Mouse (Mus musculus): ENCODE data around the gene 1700029J07Rik. TPM values are rescaled to one million over a fixed set of nuclear protein-coding genes. Genes with fewer than 3 reads are reported as not detected.

The 1700029J07Rik gene
- polyA plus RNA-seq, 1 experiment from 2014 or later: 0.40 TPM

DNA sequence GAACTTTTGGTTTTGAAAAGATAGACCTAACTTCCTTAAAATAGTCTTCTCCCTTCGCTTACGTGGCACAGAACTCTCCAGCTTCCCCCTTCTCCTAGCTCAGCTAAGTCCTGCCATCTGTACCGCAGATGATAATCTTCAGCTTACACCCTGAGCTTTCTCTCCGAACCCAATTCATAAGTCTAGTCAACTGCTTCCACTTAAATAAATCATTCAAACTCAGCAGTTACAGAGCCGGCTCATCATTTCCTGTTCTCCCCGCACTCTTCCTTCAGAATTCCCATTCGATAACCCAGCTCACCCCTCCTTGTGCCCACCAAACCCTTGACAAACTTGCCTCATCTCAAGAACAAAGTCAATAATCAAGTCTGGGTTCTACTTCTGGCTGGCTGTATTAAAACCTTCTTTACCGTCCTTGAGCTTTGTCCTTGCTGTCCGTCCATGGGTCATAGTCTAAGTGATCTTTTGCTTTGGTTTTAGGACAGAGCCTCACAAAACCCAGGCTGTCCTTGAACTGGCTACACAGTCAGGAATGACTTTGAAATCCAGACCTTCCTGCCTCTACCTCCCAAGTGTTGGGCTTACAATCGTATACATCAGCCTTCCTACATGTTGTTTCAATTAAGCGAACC lies 901 bp upstream of the 1700029J07Rik start:
- Histone ChIP-seq H3K36me3 (ENCODE audit: control insufficient read depth, insufficient read depth) (peaks cover 8% of the 10 kb centered on the region; the same call in 1 of the 2 replicates), H3K4me2 (ENCODE audit: low read depth, low read length) (peak overlapping the region; percentile 70), H3K27me3 (ENCODE audit: control insufficient read depth, insufficient read depth, low read depth, low read length) (no peaks in the 10 kb centered on the region), H3K9me3 (replicated peaks; ENCODE audit: control insufficient read depth, low read length) (peaks cover 1% of the 10 kb centered on the region; the same call in 1 of the 2 replicates), H3K9ac (ENCODE audit: low read depth, low read length) (peak overlapping the region; percentile 64), H3K27ac (ENCODE audit: low read length) (no peak overlapping the region), H3K4me1 (ENCODE audit: control insufficient read depth, low read depth, low read length) (peaks cover 9% of the 10 kb centered on the region; the same call in 1 of the 2 replicates), H3K4me3 (ENCODE audit: low read depth, low read length) (peak overlapping the region; percentile 72)
- peak; percentile 12 for ATAC-seq (ENCODE audit: low read depth)
- WGBS (ENCODE audit: insufficient replicate concordance): 38% methylated on average over 11 of the region's 11 CpGs

DNA sequence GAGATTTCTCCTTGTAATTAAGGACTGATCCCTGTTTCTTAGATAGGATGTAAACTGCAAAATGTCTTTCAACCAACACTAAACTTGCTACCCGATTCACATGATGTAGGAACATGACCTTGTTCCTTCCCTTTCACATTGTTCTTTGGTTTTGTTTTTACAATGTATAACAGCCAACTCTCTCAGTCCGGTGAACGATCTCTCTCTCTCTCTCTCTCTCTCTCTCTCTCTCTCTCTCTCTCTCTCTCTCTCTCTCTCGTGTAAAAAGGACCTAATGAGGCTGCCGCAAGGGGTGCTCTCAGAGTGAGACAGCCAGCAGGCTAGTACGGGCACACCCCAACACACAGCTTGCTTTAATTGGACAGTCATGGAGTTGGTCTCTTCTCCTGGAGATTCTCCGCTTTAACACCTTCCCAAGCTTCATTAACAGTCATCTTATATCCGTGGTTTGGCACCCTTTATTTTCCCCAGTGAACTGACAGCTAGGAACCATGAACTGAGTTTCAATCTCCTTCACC lies 1.0 kb downstream of the 1700029J07Rik start:
- Histone ChIP-seq H3K9ac (ENCODE audit: low read depth, low read length) (no peak overlapping the region), H3K4me3 (ENCODE audit: low read depth, low read length) (no peak overlapping the region; the same call in 1 of the 2 replicates), H3K4me1 (ENCODE audit: control insufficient read depth, low read depth, low read length) (peaks cover 9% of the 10 kb centered on the region; the same call in 1 of the 2 replicates), H3K27me3 (ENCODE audit: control insufficient read depth, insufficient read depth, low read depth, low read length) (no peaks in the 10 kb centered on the region), H3K36me3 (ENCODE audit: control insufficient read depth, insufficient read depth) (peaks cover 7% of the 10 kb centered on the region; the same call in 1 of the 2 replicates), H3K27ac (ENCODE audit: low read length) (no peak overlapping the region), H3K9me3 (replicated peaks; ENCODE audit: control insufficient read depth, low read length) (peaks cover 2% of the 10 kb centered on the region; the same call in 1 of the 2 replicates), H3K4me2 (ENCODE audit: low read depth, low read length) (no peak overlapping the region; the same call in 1 of the 2 replicates)
- WGBS (ENCODE audit: insufficient replicate concordance): 72% methylated on average over 8 of the region's 8 CpGs
- no peak for ATAC-seq (ENCODE audit: low read depth)

DNA sequence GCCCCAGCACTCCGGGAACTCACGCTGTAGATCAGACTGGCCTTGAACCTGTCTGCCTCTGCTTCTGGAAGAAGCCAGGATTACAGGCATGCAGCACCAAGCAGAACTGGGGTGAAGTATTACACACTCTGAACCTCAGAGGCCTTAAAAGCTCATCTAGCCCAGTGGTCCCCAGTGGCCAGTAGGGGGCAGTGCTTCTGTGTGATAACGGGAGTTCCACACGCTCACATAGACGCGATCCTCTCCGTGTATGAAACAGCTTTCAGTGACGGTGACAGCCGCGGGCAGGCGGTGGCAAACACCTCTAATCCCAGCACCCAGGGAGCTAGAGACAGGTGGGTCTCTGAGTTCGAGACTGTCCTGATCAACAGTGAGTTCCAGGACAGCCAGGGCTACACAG lies 4.2 kb downstream of the 1700029J07Rik start:
- Histone ChIP-seq H3K27me3 (ENCODE audit: control insufficient read depth, insufficient read depth, low read depth, low read length) (no peaks in the 10 kb centered on the region), H3K36me3 (ENCODE audit: control insufficient read depth, insufficient read depth) (no peaks in the 10 kb centered on the region), H3K4me3 (ENCODE audit: low read depth, low read length) (no peak overlapping the region), H3K4me1 (ENCODE audit: control insufficient read depth, low read depth, low read length) (peaks cover 4% of the 10 kb centered on the region; the same call in 1 of the 2 replicates), H3K9ac (ENCODE audit: low read depth, low read length) (no peak overlapping the region), H3K4me2 (ENCODE audit: low read depth, low read length) (no peak overlapping the region), H3K27ac (ENCODE audit: low read length) (no peak overlapping the region), H3K9me3 (replicated peaks; ENCODE audit: control insufficient read depth, low read length) (peaks cover 2% of the 10 kb centered on the region; the same call in 1 of the 2 replicates)
- no peak for ATAC-seq (ENCODE audit: low read depth)
- 89% methylated on average over 12 of the region's 12 CpGs for WGBS (ENCODE audit: insufficient replicate concordance)

DNA sequence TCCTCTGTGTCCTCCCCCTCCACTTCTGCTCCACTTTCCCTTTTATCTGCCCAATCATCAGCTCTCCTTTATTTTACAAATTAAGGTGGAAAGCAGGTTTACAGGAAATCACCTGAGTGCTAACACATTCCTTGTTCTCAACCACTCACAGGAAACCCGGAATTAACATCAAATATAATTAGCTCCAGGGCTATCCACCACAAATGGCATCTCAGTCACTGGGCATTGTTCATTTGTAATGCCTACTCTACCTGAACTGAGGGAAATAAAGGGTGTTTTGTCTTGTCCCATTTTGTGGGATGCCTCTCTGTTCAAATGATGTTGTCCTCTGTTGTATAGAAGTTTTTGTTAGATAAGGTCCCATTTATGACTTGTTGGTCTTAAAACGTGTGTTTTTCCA lies 24.4 kb downstream of the 1700029J07Rik start:
- no peak overlapping the region for H3K4me3 ChIP-seq (ENCODE audit: low read depth, low read length)
- H3K36me3 ChIP-seq (ENCODE audit: control insufficient read depth, insufficient read depth): no peaks in the 10 kb centered on the region
- no peak for ATAC-seq (ENCODE audit: low read depth)
- no peaks in the 10 kb centered on the region for H3K27me3 ChIP-seq (ENCODE audit: control insufficient read depth, insufficient read depth, low read depth, low read length)
- H3K9me3 ChIP-seq (replicated peaks; ENCODE audit: control insufficient read depth, low read length): no peaks in the 10 kb centered on the region
- WGBS (ENCODE audit: insufficient replicate concordance): 42% methylated on average over 2 of the region's 2 CpGs
- H3K9ac ChIP-seq (ENCODE audit: low read depth, low read length): no peak overlapping the region
- H3K27ac ChIP-seq (ENCODE audit: low read length): no peak overlapping the region
- no peaks in the 10 kb centered on the region for H3K4me1 ChIP-seq (ENCODE audit: control insufficient read depth, low read depth, low read length)
- H3K4me2 ChIP-seq (ENCODE audit: low read depth, low read length): no peak overlapping the region

DNA sequence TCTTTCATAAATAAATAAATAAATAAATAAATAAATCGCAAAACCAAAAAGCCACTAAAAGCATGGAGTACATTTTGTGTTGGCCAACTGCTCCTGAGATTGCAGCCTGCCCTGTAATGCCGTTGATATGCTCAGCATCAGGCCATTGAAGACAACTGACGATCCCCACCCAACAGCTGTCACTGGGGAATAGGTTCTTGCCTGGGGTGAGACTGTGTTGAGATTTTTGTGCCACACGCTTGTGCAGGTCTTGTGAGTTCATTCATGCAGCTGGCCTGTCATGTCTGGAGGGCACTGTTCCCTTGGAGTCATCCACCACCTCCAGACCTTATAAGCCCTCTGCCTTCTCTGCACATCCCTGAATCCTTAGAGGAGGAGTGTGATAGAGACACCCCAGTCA lies 28.8 kb downstream of the 1700029J07Rik start:
- H3K9ac ChIP-seq (ENCODE audit: low read depth, low read length): no peak overlapping the region
- no peak overlapping the region for H3K4me2 ChIP-seq (ENCODE audit: low read depth, low read length)
- no peaks in the 10 kb centered on the region for H3K4me1 ChIP-seq (ENCODE audit: control insufficient read depth, low read depth, low read length)
- H3K4me3 ChIP-seq (ENCODE audit: low read depth, low read length): no peak overlapping the region
- no peaks in the 10 kb centered on the region for H3K9me3 ChIP-seq (replicated peaks; ENCODE audit: control insufficient read depth, low read length)
- H3K27ac ChIP-seq (ENCODE audit: low read length): no peak overlapping the region
- no peak for ATAC-seq (ENCODE audit: low read depth)
- WGBS (ENCODE audit: insufficient replicate concordance): 68% methylated on average over 4 of the region's 4 CpGs
- H3K27me3 ChIP-seq (ENCODE audit: control insufficient read depth, insufficient read depth, low read depth, low read length): no peaks in the 10 kb centered on the region
- H3K36me3 ChIP-seq (ENCODE audit: control insufficient read depth, insufficient read depth): no peaks in the 10 kb centered on the region

DNA sequence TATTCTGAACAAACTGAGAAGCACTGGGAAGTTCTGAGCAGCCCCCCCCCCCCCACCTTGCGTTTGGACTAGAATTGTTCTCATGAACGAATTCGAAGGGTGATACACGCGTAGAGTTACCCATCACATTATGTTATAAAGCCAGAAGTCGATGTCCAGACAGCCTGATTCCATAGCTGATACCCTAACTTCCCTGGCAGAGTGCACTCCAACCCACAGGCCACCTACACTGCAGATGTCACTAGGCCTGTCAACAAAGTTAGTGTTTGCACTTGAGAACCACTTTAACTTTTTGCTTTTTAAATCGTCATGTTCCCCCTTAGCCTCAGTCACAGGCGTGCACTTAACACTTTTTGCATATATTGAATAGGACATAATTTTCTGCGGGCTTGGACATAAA lies 38.1 kb downstream of the 1700029J07Rik start:
- Histone ChIP-seq H3K27me3 (ENCODE audit: control insufficient read depth, insufficient read depth, low read depth, low read length) (no peaks in the 10 kb centered on the region), H3K4me2 (ENCODE audit: low read depth, low read length) (no peak overlapping the region), H3K27ac (ENCODE audit: low read length) (no peak overlapping the region), H3K36me3 (ENCODE audit: control insufficient read depth, insufficient read depth) (no peaks in the 10 kb centered on the region), H3K9ac (ENCODE audit: low read depth, low read length) (no peak overlapping the region), H3K9me3 (replicated peaks; ENCODE audit: control insufficient read depth, low read length) (no peaks in the 10 kb centered on the region), H3K4me1 (ENCODE audit: control insufficient read depth, low read depth, low read length) (no peaks in the 10 kb centered on the region), H3K4me3 (ENCODE audit: low read depth, low read length) (no peak overlapping the region)
- no peak for ATAC-seq (ENCODE audit: low read depth)
- 66% methylated on average over 9 of the region's 9 CpGs for WGBS (ENCODE audit: insufficient replicate concordance)

DNA sequence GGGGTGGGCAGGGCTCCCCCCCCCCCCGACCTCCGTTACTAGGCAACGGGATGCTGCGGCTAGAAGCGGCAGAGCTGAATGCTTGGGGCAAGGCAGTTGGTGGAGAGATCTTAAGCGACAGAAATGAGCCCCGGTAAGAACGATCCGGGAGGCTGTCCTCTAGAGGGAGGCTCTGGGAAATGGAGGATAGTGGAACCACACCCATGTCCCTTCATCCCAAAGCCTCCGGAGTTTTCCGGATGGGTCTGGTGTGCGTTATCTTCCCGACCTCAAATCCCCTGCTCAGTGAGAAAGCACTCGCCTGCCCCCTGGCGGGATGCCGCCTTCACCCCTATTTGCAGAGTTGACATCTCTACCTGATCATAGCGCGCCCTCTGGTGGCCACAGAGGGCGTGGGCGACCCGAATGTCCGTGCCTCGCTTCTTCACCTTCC lies 40.5 kb downstream of the 1700029J07Rik start, which contains the start of gene Ccdc110:
TSS of gene Ccdc110 (plus strand) at position 38 of the 433 bp plus-strand sequence.
- Histone ChIP-seq H3K4me3 (ENCODE audit: low read depth, low read length) (no peak within 1 kb of the TSS), H3K4me2 (ENCODE audit: low read depth, low read length) (0 out of 2 replicates have a peak within 1 kb of the TSS, but pooled peaks have one; percentile 17)

DNA sequence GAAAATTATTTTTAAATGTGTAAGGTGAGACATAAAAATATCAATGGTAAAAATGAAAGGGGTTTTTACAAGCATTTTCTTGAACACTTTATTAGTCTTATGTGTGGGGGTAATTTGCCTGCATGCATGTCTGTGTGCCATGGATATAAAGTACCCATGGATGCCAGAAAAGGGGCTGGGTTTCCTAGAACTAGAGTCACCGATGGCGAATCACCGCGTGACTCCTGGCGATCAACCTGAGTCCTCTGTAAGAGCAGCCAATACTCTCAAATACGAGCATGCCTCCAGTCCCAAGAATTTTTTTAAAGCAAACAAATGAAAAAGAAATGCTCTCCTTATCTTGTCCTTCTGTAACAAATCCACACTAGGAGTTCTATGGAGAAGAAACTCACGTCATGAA lies 52.9 kb downstream of the 1700029J07Rik start:
- Histone ChIP-seq H3K36me3 (ENCODE audit: control insufficient read depth, insufficient read depth) (no peaks in the 10 kb centered on the region), H3K9me3 (replicated peaks; ENCODE audit: control insufficient read depth, low read length) (no peaks in the 10 kb centered on the region)
- WGBS (ENCODE audit: insufficient replicate concordance): 86% methylated on average over 7 of the region's 7 CpGs

More for the DNA sequence above, 40.5 kb downstream of the 1700029J07Rik start, which contains the start of gene Ccdc110:
- H3K9ac ChIP-seq (ENCODE audit: low read depth, low read length): no peak within 1 kb of the TSS
- no peaks in the 10 kb centered on the region for H3K9me3 ChIP-seq (replicated peaks; ENCODE audit: control insufficient read depth, low read length)
- ATAC-seq (ENCODE audit: low read depth): peak; percentile 19; the same call in 1 of the 2 replicates
- H3K27ac ChIP-seq (ENCODE audit: low read length): no peak within 1 kb of the TSS
- H3K36me3 ChIP-seq (ENCODE audit: control insufficient read depth, insufficient read depth): no peaks in the 10 kb centered on the region
- no peaks in the 10 kb centered on the region for H3K27me3 ChIP-seq (ENCODE audit: control insufficient read depth, insufficient read depth, low read depth, low read length)
- no peaks in the 10 kb centered on the region for H3K4me1 ChIP-seq (ENCODE audit: control insufficient read depth, low read depth, low read length)
- 6% methylated on average over 23 of the region's 23 CpGs for WGBS (ENCODE audit: insufficient replicate concordance)

DNA sequence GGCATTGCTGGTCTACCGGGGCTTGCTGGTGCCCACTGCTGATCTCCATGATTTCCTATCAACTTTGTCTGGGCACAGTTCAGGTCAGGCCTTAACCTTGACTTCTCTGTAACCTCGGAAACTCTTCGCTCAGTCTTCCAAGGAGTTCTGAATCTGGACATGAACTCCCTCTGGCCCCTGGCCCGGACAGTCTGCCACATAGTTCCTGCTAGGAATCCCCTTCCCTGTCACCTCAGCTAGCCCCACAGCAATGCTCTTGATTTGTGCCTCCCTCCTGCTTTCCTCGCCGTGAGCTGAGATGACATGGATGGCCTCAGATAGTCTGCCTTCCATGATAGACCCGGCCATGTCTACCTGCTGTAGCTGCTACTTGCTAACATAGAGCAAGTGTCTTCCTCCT lies 54.7 kb downstream of the 1700029J07Rik start:
- no peak overlapping the region for H3K4me3 ChIP-seq (ENCODE audit: low read depth, low read length)
- H3K4me2 ChIP-seq (ENCODE audit: low read depth, low read length): no peak overlapping the region
- H3K27me3 ChIP-seq (ENCODE audit: control insufficient read depth, insufficient read depth, low read depth, low read length): no peaks in the 10 kb centered on the region
- no peak overlapping the region for H3K9ac ChIP-seq (ENCODE audit: low read depth, low read length)
- no peaks in the 10 kb centered on the region for H3K36me3 ChIP-seq (ENCODE audit: control insufficient read depth, insufficient read depth)
- no peak for ATAC-seq (ENCODE audit: low read depth)
- 75% methylated on average over 7 of the region's 7 CpGs for WGBS (ENCODE audit: insufficient replicate concordance)
- H3K27ac ChIP-seq (ENCODE audit: low read length): no peak overlapping the region
- no peaks in the 10 kb centered on the region for H3K4me1 ChIP-seq (ENCODE audit: control insufficient read depth, low read depth, low read length)
- H3K9me3 ChIP-seq (replicated peaks; ENCODE audit: control insufficient read depth, low read length): no peaks in the 10 kb centered on the region

More for the DNA sequence above, 52.9 kb downstream of the 1700029J07Rik start:
- no peaks in the 10 kb centered on the region for H3K4me1 ChIP-seq (ENCODE audit: control insufficient read depth, low read depth, low read length)
- H3K27ac ChIP-seq (ENCODE audit: low read length): no peak overlapping the region
- no peak for ATAC-seq (ENCODE audit: low read depth)
- no peak overlapping the region for H3K4me3 ChIP-seq (ENCODE audit: low read depth, low read length)
- no peak overlapping the region for H3K4me2 ChIP-seq (ENCODE audit: low read depth, low read length)
- no peak overlapping the region for H3K9ac ChIP-seq (ENCODE audit: low read depth, low read length)
- no peaks in the 10 kb centered on the region for H3K27me3 ChIP-seq (ENCODE audit: control insufficient read depth, insufficient read depth, low read depth, low read length)
